Mouse (Mus musculus) neural tube, embryonic 11.5 days (tissue): ENCODE measurements around the gene Brwd1. TPM values are rescaled to one million over a fixed set of nuclear protein-coding genes. Genes with fewer than 3 reads are reported as not detected.

Experiments
- ATAC-seq: fragments of 200-750 bp; cut with Nextera tagmentation; 2 replicates; pipeline ENCODE4 v1.8.0; 2017; ENCODE audit warnings: moderate number of reproducible peaks, mild to moderate bottlenecking, moderate TSS enrichment, moderate library complexity; ENCODE audit not compliant: insufficient read depth, low FRiP score, low TSS enrichment
- DNase-seq: peaks from one replicate; pipeline ENCODE4 v3.0.0-alpha.2; 2015; ENCODE audit warnings: low spot score
- H3K27ac ChIP-seq: fragments of 300-500 bp; sonication (generic); 2 replicates; pipeline ENCODE4 v1.5.1; 2014; ENCODE audit warnings: low read depth, mild to moderate bottlenecking, low read length
- H3K27me3 ChIP-seq: fragments of 300-500 bp; sonication (generic); 2 replicates; pipeline ENCODE4 v1.6.1; 2014; ENCODE audit warnings: mild to moderate bottlenecking, low read length, mixed read lengths; ENCODE audit not compliant: control insufficient read depth, insufficient read depth
- H3K36me3 ChIP-seq: fragments of 300-500 bp; sonication (generic); 2 replicates; pipeline ENCODE4 v1.6.1; 2014; ENCODE audit warnings: mild to moderate bottlenecking, low read length, moderate library complexity, mixed read lengths; ENCODE audit not compliant: control insufficient read depth, insufficient read depth
- H3K4me1 ChIP-seq: fragments of 300-500 bp; sonication (generic); 2 replicates; pipeline ENCODE4 v1.6.1; 2014; ENCODE audit warnings: low read length, mixed read lengths; ENCODE audit not compliant: control insufficient read depth, insufficient read depth
- H3K4me2 ChIP-seq: fragments of 300-500 bp; sonication (generic); 2 replicates; pipeline ENCODE4 v1.6.1; 2014; ENCODE audit warnings: low read depth, mild to moderate bottlenecking, moderate library complexity
- H3K4me3 ChIP-seq: fragments of 300-500 bp; sonication (generic); 2 replicates; pipeline ENCODE4 v1.5.1; 2014; ENCODE audit warnings: low read depth, low read length
- H3K9ac ChIP-seq: fragments of 300-500 bp; sonication (generic); 2 replicates; pipeline ENCODE4 v1.6.1; 2014; ENCODE audit warnings: mild to moderate bottlenecking, low read length
- H3K9me3 ChIP-seq: fragments of 300-500 bp; sonication (generic); 2 replicates; pipeline ENCODE4 v1.6.1; 2016; ENCODE audit warnings: low read length; ENCODE audit not compliant: control insufficient read depth
- WGBS: fragments of 180-500 bp; shearing (Covaris S2); extraction: QIAGEN DNeasy Blood & Tissue Kit; methylation state at CpG from one replicate; pipeline ENCODE4 v1.1.7; 2014; 5-methylcytosine and 5-hydroxymethylcytosine counted together
- polyA plus RNA-seq: library from polyadenylated mRNA; unstranded; fragments of >200 nt; fragmentation: Nextera tagmentation; extraction: Ambion mirVana; gene quantifications from 2 replicates; pipeline ENCODE4 v1.2.1, GENCODE M21; 2014

Brwd1 gene
- polyA plus RNA-seq, 1 experiment from 2014 or later, result 223 TPM

- ATAC-seq, result no peak
- WGBS, result 65% methylated on average over 5 of the region's 5 CpGs
- Histone ChIP-seq H3K9me3 (no peaks in the 10 kb centered on the region), H3K27me3 (no peaks in the 10 kb centered on the region), H3K36me3 (peaks cover 26% of the 10 kb centered on the region), H3K9ac (no peak overlapping the region), H3K27ac (no peak overlapping the region), H3K4me1 (no peaks in the 10 kb centered on the region), H3K4me2 (no peak overlapping the region), H3K4me3 (no peak overlapping the region)
- no peak for DNase-seq
Observed at GRCm38 (mm10) chr16:96044096-96044495, 38.2 kb downstream of the Brwd1 start.

DNA sequence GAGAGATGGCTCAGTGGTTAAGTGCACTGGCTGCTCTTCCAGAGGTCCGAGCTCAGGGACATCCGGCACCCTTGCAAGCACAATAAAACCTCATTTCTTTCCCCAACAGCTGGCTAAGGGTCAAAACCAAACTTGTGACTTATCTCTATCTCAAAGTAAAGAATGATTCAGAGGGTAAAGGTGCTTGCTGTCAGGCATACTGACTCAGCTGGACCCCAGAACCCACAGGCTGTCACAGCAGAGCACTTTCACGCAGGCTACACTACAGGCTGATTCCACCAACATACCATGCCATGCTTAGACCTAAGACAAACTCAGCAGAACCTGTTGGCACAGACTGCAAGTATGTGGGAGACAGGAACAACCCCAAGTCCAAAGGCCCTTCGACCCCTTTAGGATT is 41.6 kb downstream of the Brwd1 start:
- no peak overlapping the region for H3K27ac ChIP-seq
- H3K9ac ChIP-seq, result no peak overlapping the region
- H3K4me3 ChIP-seq, result no peak overlapping the region
- H3K36me3 ChIP-seq, result peaks cover 27% of the 10 kb centered on the region
- H3K9me3 ChIP-seq, result no peaks in the 10 kb centered on the region
- H3K27me3 ChIP-seq, result no peaks in the 10 kb centered on the region
- H3K4me1 ChIP-seq, result no peaks in the 10 kb centered on the region
- no peak overlapping the region for H3K4me2 ChIP-seq
- DNase-seq, result no peak
- no peak for ATAC-seq
- 92% methylated on average over 4 of the region's 4 CpGs for WGBS

DNA sequence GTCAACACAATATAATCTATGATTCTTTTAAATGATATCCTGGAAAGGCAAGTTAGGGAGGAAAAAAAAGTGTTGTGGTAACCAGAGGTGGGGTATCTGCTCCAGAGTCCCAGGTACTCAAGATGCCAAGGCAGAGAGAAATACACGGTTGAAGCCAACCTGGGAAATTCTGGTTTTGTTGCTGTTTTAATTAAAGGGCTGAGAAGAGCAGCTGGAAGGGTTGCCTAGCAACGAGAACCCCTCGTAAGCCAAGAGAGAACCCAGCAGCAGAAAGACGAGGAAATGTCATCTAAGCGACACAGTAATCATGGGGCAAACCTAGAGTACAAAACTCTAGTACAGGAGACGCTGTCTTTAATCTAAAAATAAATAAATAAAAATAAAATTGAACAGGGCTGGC is 42.8 kb downstream of the Brwd1 start:
- no peak overlapping the region for H3K9ac ChIP-seq
- WGBS, result 81% methylated on average over 6 of the region's 6 CpGs
- no peaks in the 10 kb centered on the region for H3K27me3 ChIP-seq
- ATAC-seq (no peak), DNase-seq (no peak)
- no peak overlapping the region for H3K4me2 ChIP-seq
- H3K36me3 ChIP-seq, result peaks cover 27% of the 10 kb centered on the region
- no peak overlapping the region for H3K4me3 ChIP-seq
- H3K27ac ChIP-seq, result no peak overlapping the region
- no peaks in the 10 kb centered on the region for H3K4me1 ChIP-seq
- no peaks in the 10 kb centered on the region for H3K9me3 ChIP-seq

DNA sequence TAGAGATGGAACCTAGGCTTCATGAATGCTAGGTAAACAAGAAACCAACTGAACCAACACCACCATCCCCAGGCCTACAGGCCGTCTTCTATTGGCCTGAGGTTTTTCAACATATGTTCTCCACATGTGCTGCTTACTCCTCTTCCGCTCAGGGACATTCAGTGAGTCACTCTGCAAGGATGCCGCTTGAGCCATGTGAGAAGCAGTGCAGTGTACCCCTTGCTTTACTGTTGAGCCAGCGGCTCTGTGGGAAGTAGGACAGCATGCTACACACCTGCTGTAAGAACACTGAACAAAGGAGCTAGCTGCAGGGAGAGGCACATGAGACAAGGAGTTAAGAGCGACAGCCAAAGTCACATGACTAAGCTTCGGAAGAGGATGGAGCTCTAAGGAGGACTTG is 47.9 kb downstream of the Brwd1 start:
- no peaks in the 10 kb centered on the region for H3K9me3 ChIP-seq
- peak; percentile 18 for DNase-seq
- no peak for ATAC-seq
- H3K4me1 ChIP-seq, result no peaks in the 10 kb centered on the region
- H3K27me3 ChIP-seq, result no peaks in the 10 kb centered on the region
- no peak overlapping the region for H3K4me3 ChIP-seq
- no peak overlapping the region for H3K4me2 ChIP-seq
- H3K9ac ChIP-seq, result no peak overlapping the region
- WGBS, result 75% methylated on average over 6 of the region's 6 CpGs
- H3K27ac ChIP-seq, result no peak overlapping the region
- peaks cover 26% of the 10 kb centered on the region for H3K36me3 ChIP-seq

- Histone ChIP-seq H3K36me3 (peaks cover 27% of the 10 kb centered on the region), H3K9ac (no peak overlapping the region), H3K9me3 (no peaks in the 10 kb centered on the region), H3K27me3 (no peaks in the 10 kb centered on the region), H3K4me1 (no peaks in the 10 kb centered on the region), H3K4me3 (no peak overlapping the region), H3K4me2 (no peak overlapping the region), H3K27ac (no peak overlapping the region)
- no peak for DNase-seq
- no peak for ATAC-seq
- WGBS, result 93% methylated on average over 13 of the region's 13 CpGs
Observed at GRCm38 (mm10) chr16:96032368-96033043, 49.8 kb downstream of the Brwd1 start.

DNA sequence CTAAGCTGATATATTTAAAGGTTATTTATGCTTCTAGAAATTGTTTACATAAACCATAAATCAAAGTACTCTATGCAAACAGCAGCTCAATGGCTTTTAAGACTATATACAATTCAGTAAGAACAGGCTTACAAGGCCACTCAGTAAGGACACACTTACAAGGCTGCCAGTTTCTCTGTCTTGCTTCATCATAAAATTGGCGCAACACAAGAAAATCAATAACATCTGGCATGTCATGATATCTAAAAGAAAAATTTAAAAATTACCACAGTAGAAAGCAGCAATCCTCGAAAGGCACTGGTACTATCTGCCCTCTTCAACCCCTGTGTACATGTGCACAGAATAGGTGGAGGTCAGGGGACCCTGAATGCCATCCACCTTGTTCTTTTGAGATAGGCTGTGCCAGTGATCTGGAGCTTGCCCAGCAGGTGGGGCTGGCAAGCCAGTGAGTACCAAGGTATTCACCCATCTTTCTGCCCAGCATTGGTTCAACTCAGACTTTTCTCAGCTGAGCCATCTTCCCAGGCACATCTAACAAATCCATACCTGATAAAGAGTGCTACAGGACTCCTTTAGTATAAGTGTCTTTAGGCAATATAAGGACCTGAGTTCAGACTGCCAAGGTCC is 51.7 kb downstream of the Brwd1 start:
- no peak overlapping the region for H3K4me2 ChIP-seq
- no peak for DNase-seq
- no peak overlapping the region for H3K27ac ChIP-seq
- ATAC-seq, result no peak
- H3K36me3 ChIP-seq, result peaks cover 22% of the 10 kb centered on the region; the same call in 1 of the 2 replicates
- no peaks in the 10 kb centered on the region for H3K9me3 ChIP-seq
- no peaks in the 10 kb centered on the region for H3K4me1 ChIP-seq
- no peak overlapping the region for H3K4me3 ChIP-seq
- WGBS, result 97% methylated on average over 2 of the region's 2 CpGs
- no peak overlapping the region for H3K9ac ChIP-seq
- no peaks in the 10 kb centered on the region for H3K27me3 ChIP-seq

GRCm38 (mm10) chr16:96026256-96026655 is 56.1 kb downstream of the Brwd1 start:
- Histone ChIP-seq H3K27ac (no peak overlapping the region), H3K9me3 (no peaks in the 10 kb centered on the region), H3K4me3 (no peak overlapping the region), H3K4me1 (no peaks in the 10 kb centered on the region), H3K27me3 (no peaks in the 10 kb centered on the region), H3K9ac (no peak overlapping the region), H3K36me3 (peaks cover 23% of the 10 kb centered on the region), H3K4me2 (no peak overlapping the region)
- ATAC-seq (no peak), DNase-seq (no peak)
- WGBS, result 89% methylated on average over 5 of the region's 5 CpGs

- no peak overlapping the region for H3K27ac ChIP-seq
Observed at GRCm38 (mm10) chr16:96025244-96025643, 57.1 kb downstream of the Brwd1 start.

GRCm38 (mm10) chr16:96021045-96021444 is 61.3 kb downstream of the Brwd1 start:
- Histone ChIP-seq H3K4me3 (no peak overlapping the region), H3K27me3 (no peaks in the 10 kb centered on the region), H3K9ac (no peak overlapping the region), H3K9me3 (no peaks in the 10 kb centered on the region), H3K4me2 (no peak overlapping the region), H3K27ac (no peak overlapping the region), H3K4me1 (no peaks in the 10 kb centered on the region), H3K36me3 (peaks cover 26% of the 10 kb centered on the region)
- 94% methylated on average over 10 of the region's 10 CpGs for WGBS
- ATAC-seq, result no peak
- DNase-seq, result no peak

More at GRCm38 (mm10) chr16:96025244-96025643, 57.1 kb downstream of the Brwd1 start:
- Histone ChIP-seq H3K36me3 (peaks cover 19% of the 10 kb centered on the region), H3K27me3 (no peaks in the 10 kb centered on the region), H3K4me1 (no peaks in the 10 kb centered on the region), H3K9me3 (no peaks in the 10 kb centered on the region), H3K9ac (no peak overlapping the region), H3K4me2 (no peak overlapping the region), H3K4me3 (no peak overlapping the region)
- 87% methylated on average over 3 of the region's 3 CpGs for WGBS
- ATAC-seq (no peak), DNase-seq (no peak)
